Mouse (Mus musculus): ENCODE results near the gene Chrnb2. TPM values are rescaled to one million over a fixed set of nuclear protein-coding genes. Genes with fewer than 3 reads are reported as not detected.

The Chrnb2 gene
- polyA plus RNA-seq, 1 experiment: 1.2 TPM

- DNase-seq (ENCODE audit: low read depth): peak; percentile 12
Observed at GRCm38 (mm10) chr3:89714359-89715206, 49.8 kb downstream of the Chrnb2 start, which contains the start of gene Adar. Adar (plus strand) TSS chr3:89715022.

- DNase-seq (ENCODE audit: low read depth): no peak
Observed at GRCm38 (mm10) chr3:89704064-89704463, 60.4 kb downstream of the Chrnb2 start.

- DNase-seq (ENCODE audit: low read depth): no peak
Observed at GRCm38 (mm10) chr3:89703596-89703995, 60.8 kb downstream of the Chrnb2 start.

GRCm38 (mm10) chr3:89700461-89700860 lies 64.0 kb downstream of the Chrnb2 start:
- no peak for DNase-seq (ENCODE audit: low read depth)

- no peak for DNase-seq (ENCODE audit: low read depth)
Observed at GRCm38 (mm10) chr3:89698958-89699357, 65.5 kb downstream of the Chrnb2 start.

Other genes starting within 250 kb of the Chrnb2 start
- gene Kcnn3, start 244.5 kb downstream of the Chrnb2 start, polyA plus RNA-seq (2012; rRNA removed): 1.5 and 2.6 TPM in 2 replicates
- gene Adar, start 49.6 kb downstream of the Chrnb2 start, polyA plus RNA-seq (2012; rRNA removed): 26.3 and 28.9 TPM in 2 replicates
- gene Ube2q1, start 9.0 kb upstream of the Chrnb2 start, polyA plus RNA-seq (2012; rRNA removed): 23.4 TPM in 2 replicates
- 3.4 and 3.5 TPM in 2 replicates for gene She, start 66.7 kb upstream of the Chrnb2 start, polyA plus RNA-seq (2012; rRNA removed)
- 10.7 and 12.3 TPM in 2 replicates for gene Il6ra, start 148.6 kb upstream of the Chrnb2 start, polyA plus RNA-seq (2012; rRNA removed)
- gene Atp8b2, start 198.9 kb upstream of the Chrnb2 start, polyA plus RNA-seq (2012; rRNA removed): 37.4 and 56.5 TPM in 2 replicates
- 79.3 and 99.6 TPM in 2 replicates for gene Hax1, start 234.1 kb upstream of the Chrnb2 start, polyA plus RNA-seq (2012; rRNA removed)

Data from gonadal fat pad, adult 2 months (tissue).